Mouse (Mus musculus): ENCODE data around the gene Setd7. TPM values are rescaled to one million over a fixed set of nuclear protein-coding genes. Genes with fewer than 3 reads are reported as not detected.

Setd7 gene
- polyA plus RNA-seq (2012; ENCODE audit: low replicate concordance): 2.6 and 5.5 TPM in 2 replicates

GRCm38 (mm10) chr3:51560511-51561108, at the start of gene Setd7:
TSS of gene Setd7 (minus strand) at chr3:51560879.

GRCm38 (mm10) chr3:51483741-51484359, 76.8 kb downstream of the Setd7 start, which contains the start of gene Rab33b:
TSS of gene Rab33b (plus strand) at chr3:51483920.

Other genes with a start within 250 kb of the Setd7 start
- gene Elf2, start 220.2 kb downstream of the Setd7 start, polyA plus RNA-seq (2012; ENCODE audit: low replicate concordance): 11.9 and 21.0 TPM in 2 replicates
- gene Mgarp, start 164.1 kb downstream of the Setd7 start, polyA plus RNA-seq (2012; ENCODE audit: low replicate concordance): 0.15 and 0.16 TPM in 2 replicates
- 0.34 and 42.5 TPM in 2 replicates for gene Ndufc1, start 151.9 kb downstream of the Setd7 start, polyA plus RNA-seq (2012; ENCODE audit: low replicate concordance)
- gene Naa15, start 145.7 kb downstream of the Setd7 start, polyA plus RNA-seq (2012; ENCODE audit: low replicate concordance): 7.2 and 7.7 TPM in 2 replicates
- 1.4 and 4.7 TPM in 2 replicates for gene Rab33b, start 77.0 kb downstream of the Setd7 start, polyA plus RNA-seq (2012; ENCODE audit: low replicate concordance)
- gene Mgst2, start 99.5 kb upstream of the Setd7 start, polyA plus RNA-seq (2012; ENCODE audit: low replicate concordance): 0.08 and 0.18 TPM in 2 replicates